Mouse (Mus musculus) skeletal muscle tissue, postnatal 0 days (tissue): ENCODE measurements around the gene Mrpl11. TPM values are rescaled to one million over a fixed set of nuclear protein-coding genes. Genes with fewer than 3 reads are reported as not detected.

Source experiments
- polyA plus RNA-seq: library from polyadenylated mRNA; unstranded; fragments of >200 nt; fragmentation: Nextera tagmentation; extraction: Ambion mirVana; gene quantifications from 2 replicates; pipeline ENCODE4 v1.2.1, GENCODE M21; 2015

Gene Mrpl11
- polyA plus RNA-seq, result 105 and 106 TPM in 2 replicates

GRCm38 (mm10) chr19:4961928-4962601 is at the start of gene Mrpl11:
Gene Mrpl11, plus strand, starts transcription at chr19:4962147.

GRCm38 (mm10) chr19:4927904-4928531 is 33.9 kb upstream of the Mrpl11 start, which contains the start of gene Dpp3:
Gene Dpp3, minus strand, starts transcription at chr19:4928287.

GRCm38 (mm10) chr19:4942551-4943252 is 19.2 kb upstream of the Mrpl11 start, which contains the start of gene Peli3:
Gene Peli3, minus strand, starts transcription at chr19:4943127.

GRCm38 (mm10) chr19:4990256-4990625 is 28.3 kb downstream of the Mrpl11 start, which contains the start of gene Npas4:
Gene Npas4, minus strand, starts transcription at chr19:4990316.

Other genes with a start within 250 kb of the Mrpl11 start
- 17.3 and 20.0 TPM in 2 replicates for gene Rbm4b, start 205.7 kb upstream of the Mrpl11 start, polyA plus RNA-seq
- gene Rbm4, start 168.2 kb upstream of the Mrpl11 start, polyA plus RNA-seq, result 25.4 and 26.0 TPM in 2 replicates
- 17.9 and 19.5 TPM in 2 replicates for gene Gm21992, start 150.5 kb upstream of the Mrpl11 start, polyA plus RNA-seq
- gene Rbm14, start 150.5 kb upstream of the Mrpl11 start, polyA plus RNA-seq, result 17.5 and 22.4 TPM in 2 replicates
- 38.7 and 46.0 TPM in 2 replicates for gene Ccs, start 122.8 kb upstream of the Mrpl11 start, polyA plus RNA-seq
- not detected in 2 replicates for gene Ccdc87, start 122.8 kb upstream of the Mrpl11 start, polyA plus RNA-seq
- 47.9 and 54.9 TPM in 2 replicates for gene Ctsf, start 107.0 kb upstream of the Mrpl11 start, polyA plus RNA-seq
- gene Actn3, start 84.2 kb upstream of the Mrpl11 start, polyA plus RNA-seq, result 751 and 907 TPM in 2 replicates
- 5.1 and 5.9 TPM in 2 replicates for gene Zdhhc24, start 83.5 kb upstream of the Mrpl11 start, polyA plus RNA-seq
- 0.87 and 1.1 TPM in 2 replicates for gene Bbs1, start 55.5 kb upstream of the Mrpl11 start, polyA plus RNA-seq
- 46.4 and 52.9 TPM in 2 replicates for gene Dpp3, start 33.9 kb upstream of the Mrpl11 start, polyA plus RNA-seq
- gene Peli3, start 19.0 kb upstream of the Mrpl11 start, polyA plus RNA-seq, result 0.57 and 0.77 TPM in 2 replicates
- gene Npas4, start 28.2 kb downstream of the Mrpl11 start, polyA plus RNA-seq, result not detected in 2 replicates
- gene Slc29a2, start 61.7 kb downstream of the Mrpl11 start, polyA plus RNA-seq, result 5.1 and 6.5 TPM in 2 replicates
- gene B4gat1, start 76.7 kb downstream of the Mrpl11 start, polyA plus RNA-seq, result 30.5 and 36.4 TPM in 2 replicates
- 0.21 and 2.1 TPM in 2 replicates for gene AC124502.3, start 76.7 kb downstream of the Mrpl11 start, polyA plus RNA-seq
- gene Brms1, start 79.2 kb downstream of the Mrpl11 start, polyA plus RNA-seq, result 16.9 and 21.0 TPM in 2 replicates
- gene Rin1, start 88.3 kb downstream of the Mrpl11 start, polyA plus RNA-seq, result 1.6 and 1.7 TPM in 2 replicates
- gene Cd248, start 105.9 kb downstream of the Mrpl11 start, polyA plus RNA-seq, result 37.7 and 59.2 TPM in 2 replicates
- 0.34 and 0.72 TPM in 2 replicates for gene Tmem151a, start 123.4 kb downstream of the Mrpl11 start, polyA plus RNA-seq
- 95.0 and 101 TPM in 2 replicates for gene Yif1a, start 126.4 kb downstream of the Mrpl11 start, polyA plus RNA-seq
- gene Cnih2, start 136.4 kb downstream of the Mrpl11 start, polyA plus RNA-seq, result 0.88 and 0.91 TPM in 2 replicates
- gene Rab1b, start 144.9 kb downstream of the Mrpl11 start, polyA plus RNA-seq, result 174 and 198 TPM in 2 replicates
- gene Klc2, start 156.4 kb downstream of the Mrpl11 start, polyA plus RNA-seq, result 11.7 and 12.5 TPM in 2 replicates